Mouse (Mus musculus): Measurements from ENCODE around the gene Prr22. TPM values are rescaled to one million over a fixed set of nuclear protein-coding genes. Genes with fewer than 3 reads are reported as not detected.

The Prr22 gene
- polyA plus RNA-seq, 1 experiment = 0.16 TPM

GRCm38 (mm10) chr17:56792588-56792987, 22.5 kb downstream of the Prr22 start:
- H3K27me3 ChIP-seq (ENCODE audit: control insufficient read depth, insufficient read depth, insufficient read length) = no peaks in the 10 kb centered on the region
- H3ac ChIP-seq (ENCODE audit: control insufficient read depth, insufficient read length) = no peak overlapping the region
- no peak overlapping the region for H3K4me2 ChIP-seq (ENCODE audit: low read depth)
- H3K4me3 ChIP-seq = no peak overlapping the region
- H3K79me2 ChIP-seq (ENCODE audit: control insufficient read depth, insufficient read depth) = no peaks in the 10 kb centered on the region
- TF ChIP-seq USF1 (IDR thresholded peaks at IDR 0.05; ENCODE audit: low read depth) = no peak
- no peak for TF ChIP-seq MAX (IDR thresholded peaks at IDR 0.05; ENCODE audit: low read depth)
- no peak for TF ChIP-seq E2F4 (IDR thresholded peaks at IDR 0.05; ENCODE audit: insufficient read depth)
- no peak for TF ChIP-seq MYOD1 (IDR thresholded peaks at IDR 0.05; ENCODE audit: control insufficient read depth in 1 of 3, insufficient read length in 2 of 3, low read depth in 2 of 3)
- no peak for TF ChIP-seq TCF3 (IDR thresholded peaks at IDR 0.05; ENCODE audit: insufficient read length, low read depth)
- H3K36me3 ChIP-seq (ENCODE audit: control insufficient read depth, insufficient read depth) = no peaks in the 10 kb centered on the region

- Histone ChIP-seq H3K36me3 (ENCODE audit: control insufficient read depth, insufficient read depth) (no peaks in the 10 kb centered on the region), H3K4me2 (ENCODE audit: low read depth) (no peak overlapping the region), H3K79me2 (ENCODE audit: control insufficient read depth, insufficient read depth) (no peaks in the 10 kb centered on the region), H3K4me3 (no peak overlapping the region), H3ac (ENCODE audit: control insufficient read depth, insufficient read length) (no peak overlapping the region), H3K27me3 (ENCODE audit: control insufficient read depth, insufficient read depth, insufficient read length) (no peaks in the 10 kb centered on the region)
- TF ChIP-seq POLR2AphosphoS2 (IDR thresholded peaks at IDR 0.05; ENCODE audit: insufficient read length, low read depth) = no peak
These were observed 23.7 kb downstream of the Prr22 start for GRCm38 (mm10) chr17:56793614-56794319.

GRCm38 (mm10) chr17:56799276-56799675, 29.2 kb downstream of the Prr22 start:
- no peaks in the 10 kb centered on the region for H3K79me2 ChIP-seq (ENCODE audit: control insufficient read depth, insufficient read depth)
- H3ac ChIP-seq (ENCODE audit: control insufficient read depth, insufficient read length) = no peak overlapping the region
- H3K27me3 ChIP-seq (ENCODE audit: control insufficient read depth, insufficient read depth, insufficient read length) = no peaks in the 10 kb centered on the region
- no peak overlapping the region for H3K4me2 ChIP-seq (ENCODE audit: low read depth)
- no peak overlapping the region for H3K4me3 ChIP-seq
- H3K36me3 ChIP-seq (ENCODE audit: control insufficient read depth, insufficient read depth) = no peaks in the 10 kb centered on the region
- no peak for TF ChIP-seq MYOG (IDR thresholded peaks at IDR 0.05; ENCODE audit: control insufficient read depth in 1 of 3, insufficient read depth in 1 of 3, insufficient read length in 2 of 3, low read depth in 2 of 3)
- TF ChIP-seq TCF12 (IDR thresholded peaks at IDR 0.05; ENCODE audit: insufficient read depth, poor library complexity, severe bottlenecking) = no peak
- no peak for TF ChIP-seq TCF3 (IDR thresholded peaks at IDR 0.05; ENCODE audit: insufficient read length, low read depth)
- TF ChIP-seq REST (IDR thresholded peaks at IDR 0.05; ENCODE audit: insufficient read depth, insufficient read length) = no peak
- TF ChIP-seq POLR2A (IDR thresholded peaks at IDR 0.05; ENCODE audit: insufficient read length, low read depth) = no peak

- Histone ChIP-seq H3ac (ENCODE audit: control insufficient read depth, insufficient read length) (no peak overlapping the region), H3K27me3 (ENCODE audit: control insufficient read depth, insufficient read depth, insufficient read length) (no peaks in the 10 kb centered on the region), H3K4me2 (ENCODE audit: low read depth) (no peak overlapping the region), H3K79me2 (ENCODE audit: control insufficient read depth, insufficient read depth) (no peaks in the 10 kb centered on the region), H3K4me3 (no peak overlapping the region), H3K36me3 (ENCODE audit: control insufficient read depth, insufficient read depth) (no peaks in the 10 kb centered on the region)
- TF ChIP-seq TCF3 (IDR thresholded peaks at IDR 0.05; ENCODE audit: insufficient read length, low read depth) (no peak), TCF12 (IDR thresholded peaks at IDR 0.05; ENCODE audit: insufficient read depth, poor library complexity, severe bottlenecking) (no peak), SRF (IDR thresholded peaks at IDR 0.05; ENCODE audit: control insufficient read depth, insufficient read length, low read depth) (no peak), REST (IDR thresholded peaks at IDR 0.05; ENCODE audit: insufficient read depth, insufficient read length) (no peak)
These were observed 32.0 kb downstream of the Prr22 start for GRCm38 (mm10) chr17:56802065-56802464.

- H3K36me3 ChIP-seq (ENCODE audit: control insufficient read depth, insufficient read depth) = no peaks in the 10 kb centered on the region
- TF ChIP-seq POLR2A (IDR thresholded peaks at IDR 0.05; ENCODE audit: insufficient read length, low read depth) = no peak
- TF ChIP-seq USF1 (IDR thresholded peaks at IDR 0.05; ENCODE audit: low read depth) = no peak
- no peak for TF ChIP-seq E2F4 (IDR thresholded peaks at IDR 0.05; ENCODE audit: insufficient read depth)
- TF ChIP-seq TCF3 (IDR thresholded peaks at IDR 0.05; ENCODE audit: insufficient read length, low read depth) = no peak
- TF ChIP-seq MYOD1 (IDR thresholded peaks at IDR 0.05; ENCODE audit: control insufficient read depth in 1 of 3, insufficient read length in 2 of 3, low read depth in 2 of 3) = no peak
- TF ChIP-seq TCF12 (IDR thresholded peaks at IDR 0.05; ENCODE audit: insufficient read depth, poor library complexity, severe bottlenecking) = no peak
- TF ChIP-seq MYOG (IDR thresholded peaks at IDR 0.05; ENCODE audit: control insufficient read depth in 1 of 3, insufficient read depth in 1 of 3, insufficient read length in 2 of 3, low read depth in 2 of 3) = no peak
- TF ChIP-seq MAX (IDR thresholded peaks at IDR 0.05; ENCODE audit: low read depth) = no peak
- TF ChIP-seq CEBPB (IDR thresholded peaks at IDR 0.05; ENCODE audit: insufficient read depth, poor library complexity, severe bottlenecking) = no peak
- H3K27me3 ChIP-seq (ENCODE audit: control insufficient read depth, insufficient read depth, insufficient read length) = no peaks in the 10 kb centered on the region
- H3K79me2 ChIP-seq (ENCODE audit: control insufficient read depth, insufficient read depth) = no peaks in the 10 kb centered on the region
- H3ac ChIP-seq (ENCODE audit: control insufficient read depth, insufficient read length) = no peak overlapping the region
- H3K4me3 ChIP-seq = no peak overlapping the region
- H3K4me2 ChIP-seq (ENCODE audit: low read depth) = no peak overlapping the region
These were observed 34.9 kb downstream of the Prr22 start for GRCm38 (mm10) chr17:56804952-56805351.

GRCm38 (mm10) chr17:56805784-56806183, 35.7 kb downstream of the Prr22 start:
- Histone ChIP-seq H3K4me2 (ENCODE audit: low read depth) (no peak overlapping the region), H3K4me3 (no peak overlapping the region), H3K79me2 (ENCODE audit: control insufficient read depth, insufficient read depth) (no peaks in the 10 kb centered on the region), H3K36me3 (ENCODE audit: control insufficient read depth, insufficient read depth) (no peaks in the 10 kb centered on the region), H3ac (ENCODE audit: control insufficient read depth, insufficient read length) (no peak overlapping the region), H3K27me3 (ENCODE audit: control insufficient read depth, insufficient read depth, insufficient read length) (no peaks in the 10 kb centered on the region)
- TF ChIP-seq POLR2A (IDR thresholded peaks at IDR 0.05; ENCODE audit: insufficient read length, low read depth) (no peak), SRF (IDR thresholded peaks at IDR 0.05; ENCODE audit: control insufficient read depth, insufficient read length, low read depth) (no peak), MYOD1 (IDR thresholded peaks at IDR 0.05; ENCODE audit: control insufficient read depth in 1 of 3, insufficient read length in 2 of 3, low read depth in 2 of 3) (no peak), REST (IDR thresholded peaks at IDR 0.05; ENCODE audit: insufficient read depth, insufficient read length) (no peak), E2F4 (IDR thresholded peaks at IDR 0.05; ENCODE audit: insufficient read depth) (no peak), USF1 (IDR thresholded peaks at IDR 0.05; ENCODE audit: low read depth) (no peak)
